Mouse (Mus musculus) gastrocnemius, adult 18-20 months (tissue): ENCODE measurements around the gene Rap1gap2. TPM values are rescaled to one million over a fixed set of nuclear protein-coding genes. Genes with fewer than 3 reads are reported as not detected.

ENCODE experiments used
- DNase-seq: peaks from one replicate; pipeline ENCODE4 v3.0.0; 2021; ENCODE audit warnings: low spot score
- total RNA-seq, 2 experiments: library from RNA; stranded (reverse); gene quantifications; 2 replicates each; pipeline ENCODE4 v1.2.3; 2021

Gene Rap1gap2
- total RNA-seq, 2 experiments from 2014 or later = 5.1 to 6.7 TPM

DNA sequence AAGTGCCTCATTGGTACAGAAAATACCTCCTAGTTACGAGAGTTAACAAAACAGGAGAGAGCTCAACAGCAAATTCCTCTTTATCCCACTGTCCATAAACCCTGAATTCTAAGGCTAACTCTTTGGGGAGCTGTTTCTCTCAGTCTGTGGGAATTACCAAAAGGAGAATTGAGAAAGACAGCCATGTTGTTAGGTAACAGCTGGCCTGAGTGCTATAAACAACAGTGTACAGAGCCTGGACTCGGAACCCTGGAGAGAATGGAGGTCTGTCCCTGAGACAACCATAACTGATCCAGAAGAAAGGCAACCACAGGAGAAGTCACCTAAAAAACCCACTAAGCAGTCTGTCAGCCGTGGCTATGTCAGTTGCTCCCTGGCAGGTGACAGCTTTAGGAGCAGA lies 198.3 kb downstream of the Rap1gap2 start:
- DNase-seq = no peak

GRCm38 (mm10) chr11:74411943-74412342 lies 198.8 kb downstream of the Rap1gap2 start:
- DNase-seq = no peak

- DNase-seq = peak; percentile 58
Measured at GRCm38 (mm10) chr11:74409757-74410174, 200.9 kb downstream of the Rap1gap2 start.

GRCm38 (mm10) chr11:74409447-74409754 lies 201.3 kb downstream of the Rap1gap2 start:
- no peak for DNase-seq

DNA sequence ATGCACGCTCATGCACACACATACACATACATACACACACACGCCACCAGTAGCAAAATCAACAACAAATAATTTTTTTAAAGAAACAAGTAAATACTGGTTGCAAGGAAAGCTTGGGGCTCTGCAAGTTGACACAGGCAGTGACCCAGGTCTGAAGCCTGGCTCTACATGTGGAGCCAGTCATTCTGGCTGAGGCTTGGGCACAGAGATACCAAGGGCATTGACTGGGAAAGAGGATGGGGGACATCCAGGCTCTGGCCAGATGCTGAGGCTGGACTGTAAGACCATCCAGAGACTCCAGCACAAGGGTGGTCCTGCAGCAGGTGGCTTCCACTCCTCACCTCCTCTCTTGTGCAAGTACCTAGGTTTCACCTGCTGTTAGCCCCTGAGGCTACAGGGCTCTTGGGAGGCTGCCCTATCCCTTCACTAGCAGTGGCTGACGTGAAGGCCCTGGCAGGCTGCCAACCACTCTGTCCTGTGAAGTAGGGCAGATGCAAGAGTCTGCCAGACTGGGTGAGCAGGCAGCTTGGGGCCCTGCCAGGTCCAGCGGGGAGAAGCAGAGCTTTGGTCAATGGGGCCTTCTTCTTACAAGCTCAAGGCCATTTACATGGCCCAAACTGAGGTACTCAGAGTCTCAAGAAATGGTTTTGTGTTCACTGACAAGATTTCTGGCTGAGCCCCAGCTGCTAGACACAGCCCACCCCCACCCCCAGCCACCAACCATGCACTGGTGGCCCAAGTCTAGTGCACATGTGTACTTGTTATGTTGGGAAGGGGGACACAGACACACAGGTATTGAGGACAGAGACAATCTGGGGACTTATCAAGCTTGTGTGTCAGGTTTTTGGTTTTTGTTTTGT lies 201.9 kb downstream of the Rap1gap2 start:
- peak; percentile 86 for DNase-seq

DNA sequence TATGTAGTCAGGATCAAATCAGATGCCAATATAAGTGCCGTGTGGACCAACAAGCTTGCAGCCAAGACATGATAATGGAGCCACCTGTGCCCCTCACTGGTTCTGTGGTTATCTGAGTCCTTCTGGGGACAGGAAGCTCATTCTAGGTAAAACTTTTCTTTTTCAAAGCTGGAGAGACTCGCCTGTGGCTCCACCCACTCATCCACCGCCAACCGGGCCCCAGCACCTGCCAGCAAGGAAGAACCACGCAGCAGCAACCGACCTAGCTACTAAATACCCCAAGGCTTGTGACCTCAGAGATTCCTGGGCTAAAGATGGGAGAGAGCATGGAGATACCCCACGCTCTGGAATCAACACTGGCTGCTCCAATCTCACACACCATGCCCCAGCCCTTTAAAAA lies 205.5 kb downstream of the Rap1gap2 start:
- DNase-seq = no peak

DNA sequence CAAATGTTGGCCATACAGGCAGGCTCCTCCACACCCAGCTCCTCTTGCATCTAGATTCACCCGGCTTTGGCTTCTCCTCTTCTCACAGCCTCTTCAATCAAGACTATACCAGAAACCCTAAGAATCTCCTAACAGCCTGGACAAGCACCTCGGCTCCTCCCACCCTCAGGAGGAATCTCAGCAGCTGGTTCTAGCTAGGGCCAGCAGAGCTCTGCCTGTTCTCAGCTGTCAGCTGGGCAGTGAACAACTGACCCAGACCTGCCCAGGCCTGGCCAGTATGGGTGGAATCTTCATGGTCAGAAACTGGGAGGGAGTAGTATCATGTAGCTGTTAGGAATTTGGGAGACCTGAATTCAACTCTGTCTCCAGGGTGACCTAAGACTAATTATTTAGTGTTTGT lies 206.5 kb downstream of the Rap1gap2 start:
- peak; percentile 57 for DNase-seq

- no peak for DNase-seq
Measured at GRCm38 (mm10) chr11:74402126-74402525, 208.6 kb downstream of the Rap1gap2 start.

GRCm38 (mm10) chr11:74395583-74395982 lies 215.1 kb downstream of the Rap1gap2 start:
- no peak for DNase-seq

GRCm38 (mm10) chr11:74393489-74393888 lies 217.2 kb downstream of the Rap1gap2 start:
- no peak for DNase-seq

DNA sequence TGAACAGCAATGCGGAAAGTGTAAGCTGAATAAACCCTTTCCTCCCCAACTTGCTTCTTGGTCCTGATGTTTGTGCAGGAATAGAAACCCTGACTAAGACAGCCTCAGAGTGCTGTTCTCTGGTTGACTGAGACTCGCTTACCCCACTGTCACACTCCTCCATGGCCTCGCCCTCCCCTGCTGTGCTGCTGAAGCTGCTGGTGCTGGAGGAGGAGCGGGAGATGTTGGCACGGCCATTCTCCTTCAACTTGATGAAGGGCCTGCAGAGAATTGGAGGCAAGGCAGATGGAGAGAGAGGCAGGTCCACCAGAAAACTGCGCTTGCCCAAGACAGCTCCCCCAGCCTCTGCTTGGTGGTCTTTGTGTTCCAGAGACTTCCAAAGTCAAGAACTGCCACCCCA lies 217.8 kb downstream of the Rap1gap2 start:
- no peak for DNase-seq

GRCm38 (mm10) chr11:74391899-74392298 lies 218.8 kb downstream of the Rap1gap2 start:
- DNase-seq = no peak

- no peak for DNase-seq
Measured at GRCm38 (mm10) chr11:74387203-74387602, 223.5 kb downstream of the Rap1gap2 start.

- DNase-seq = peak; percentile 13
Measured at GRCm38 (mm10) chr11:74385674-74386073, 225.0 kb downstream of the Rap1gap2 start.

DNA sequence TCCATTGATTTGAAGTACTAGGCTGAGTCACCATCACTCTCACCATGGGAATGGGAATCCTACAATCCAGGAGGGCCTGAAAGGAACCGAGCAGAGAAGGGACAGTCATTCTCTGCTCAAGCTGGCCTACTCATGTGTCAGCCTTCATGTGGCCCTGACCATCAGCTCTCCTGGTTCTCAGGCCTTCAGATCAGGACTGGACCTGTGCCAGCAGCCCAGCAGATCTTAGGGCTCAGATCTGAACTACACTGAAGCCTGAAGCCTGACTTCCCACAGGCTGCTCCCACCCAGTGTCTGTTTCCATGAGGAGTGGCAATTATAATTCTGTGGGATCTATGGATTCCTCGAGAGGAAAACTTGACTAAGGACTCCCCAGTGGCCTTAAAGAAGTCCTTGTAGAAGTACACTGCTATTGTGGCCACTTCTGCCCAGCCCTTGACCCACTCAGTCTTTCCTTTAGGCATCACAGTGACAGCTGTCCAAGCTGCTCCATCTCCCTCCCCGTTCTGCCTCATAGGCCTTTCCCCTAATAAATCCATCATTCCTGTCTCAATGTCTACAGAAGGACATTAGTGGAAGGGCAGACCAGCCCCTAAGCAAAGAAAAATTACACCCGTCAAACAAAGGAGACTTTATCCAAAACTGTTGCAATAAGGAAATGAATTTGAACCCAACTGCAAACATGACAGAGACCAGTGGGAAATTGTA lies 231.4 kb downstream of the Rap1gap2 start:
- DNase-seq = no peak

GRCm38 (mm10) chr11:74376847-74377246 lies 233.9 kb downstream of the Rap1gap2 start:
- peak; percentile 51 for DNase-seq

GRCm38 (mm10) chr11:74371393-74372100 lies 239.2 kb downstream of the Rap1gap2 start:
- peak; percentile 66 for DNase-seq

DNA sequence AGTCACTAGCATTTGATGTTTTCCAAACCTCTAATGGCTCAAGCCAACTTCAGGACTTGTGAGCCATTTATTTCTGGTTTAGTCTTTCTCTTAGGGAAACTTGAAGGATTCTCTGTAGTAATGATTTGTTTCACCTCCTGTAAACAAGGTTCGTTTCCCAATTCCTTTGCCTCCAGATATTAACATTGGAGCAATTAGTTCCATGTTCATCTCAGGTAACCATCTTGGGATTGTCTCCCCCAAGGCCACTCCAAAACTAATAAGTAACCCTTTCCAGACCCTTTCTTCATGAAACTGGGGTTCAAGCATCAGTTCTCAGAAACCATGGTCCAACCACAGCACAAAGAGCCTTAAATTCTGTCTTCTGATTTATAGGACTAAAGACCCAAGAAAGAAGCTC lies 248.9 kb downstream of the Rap1gap2 start, which contains the start of gene Olfr412:
Gene Olfr412, plus strand, starts transcription at position 301 of the 400 bp plus-strand sequence.
- DNase-seq = no peak

DNA sequence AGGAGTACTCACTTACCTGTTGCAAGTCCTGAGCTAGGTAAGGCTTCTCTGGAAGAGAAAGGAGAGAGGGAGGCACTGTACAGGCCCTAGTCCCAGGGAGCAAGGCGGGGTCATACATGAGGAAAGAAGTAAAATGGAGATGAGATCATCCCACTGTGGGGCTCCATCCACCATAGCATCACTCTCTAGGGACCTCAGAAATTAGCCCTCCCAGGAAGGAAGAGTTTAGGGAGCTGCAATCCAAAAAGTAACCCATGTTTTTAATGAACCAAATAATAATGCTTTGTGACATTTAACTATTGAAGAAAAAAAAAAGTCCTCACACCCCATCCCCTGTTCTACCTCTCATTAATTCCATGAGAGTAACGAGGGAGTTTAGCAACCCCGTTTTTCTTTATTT lies 258.2 kb downstream of the Rap1gap2 start, which contains the start of gene Olfr411:
Gene Olfr411, minus strand, starts transcription at position 101 of the 400 bp plus-strand sequence.
- no peak for DNase-seq

DNA sequence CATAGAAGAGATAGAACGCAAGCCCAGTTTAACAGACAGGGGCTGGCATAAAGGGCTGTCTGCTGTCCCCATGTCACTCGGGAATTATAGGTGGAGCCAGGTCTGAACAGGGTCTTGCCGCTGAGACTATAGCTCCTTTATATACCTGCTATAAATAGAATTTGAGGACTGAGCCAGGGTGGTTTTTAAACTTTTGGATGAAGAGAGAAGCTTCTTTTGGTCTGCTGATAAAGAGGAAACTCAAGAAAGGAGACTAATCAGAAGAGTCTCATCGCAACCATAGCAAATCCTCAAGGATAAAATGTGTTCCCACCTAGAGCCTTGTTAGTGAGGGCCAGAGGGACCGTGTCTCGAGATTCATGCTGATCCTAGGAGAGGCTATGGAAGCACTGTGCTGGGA lies 272.8 kb downstream of the Rap1gap2 start, which contains the start of gene Olfr410:
Gene Olfr410, minus strand, starts transcription at position 101 of the 400 bp plus-strand sequence.
- DNase-seq = no peak
